Mouse (Mus musculus): ENCODE results near the gene Ctrb1.

The Ctrb1 gene

DNA sequence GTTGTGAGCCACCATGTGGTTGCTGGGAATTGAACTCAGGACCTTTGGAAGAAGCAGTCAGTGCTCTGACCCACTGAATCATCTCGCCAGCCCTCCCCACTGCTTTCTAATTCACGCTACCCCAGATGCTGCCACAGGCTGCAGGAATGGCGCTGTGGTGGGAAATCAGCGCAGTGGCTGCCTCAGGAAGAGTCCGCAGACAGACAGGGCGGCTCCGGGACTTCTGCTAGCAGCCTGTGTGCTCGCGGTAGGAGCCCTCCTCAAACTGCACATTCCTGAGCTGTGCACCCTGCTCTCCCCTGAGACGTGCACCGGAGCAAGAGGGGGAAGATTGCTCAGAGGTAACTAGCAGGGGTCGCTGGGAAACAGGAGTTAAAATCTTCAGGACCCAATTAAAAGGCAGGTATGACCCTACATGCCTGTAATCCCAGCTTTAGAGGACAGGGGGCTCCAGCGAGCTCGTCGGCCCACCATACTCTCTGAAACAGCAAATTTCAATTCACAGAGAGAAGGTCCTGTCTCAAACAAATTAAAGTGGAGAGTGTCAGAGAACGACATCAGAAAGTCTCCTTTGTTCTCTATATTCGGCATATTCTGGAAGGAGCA lies 10.3 kb downstream of the Ctrb1 start:
- no peak for DNase-seq (ENCODE audit: low spot score in 2 of 2)

DNA sequence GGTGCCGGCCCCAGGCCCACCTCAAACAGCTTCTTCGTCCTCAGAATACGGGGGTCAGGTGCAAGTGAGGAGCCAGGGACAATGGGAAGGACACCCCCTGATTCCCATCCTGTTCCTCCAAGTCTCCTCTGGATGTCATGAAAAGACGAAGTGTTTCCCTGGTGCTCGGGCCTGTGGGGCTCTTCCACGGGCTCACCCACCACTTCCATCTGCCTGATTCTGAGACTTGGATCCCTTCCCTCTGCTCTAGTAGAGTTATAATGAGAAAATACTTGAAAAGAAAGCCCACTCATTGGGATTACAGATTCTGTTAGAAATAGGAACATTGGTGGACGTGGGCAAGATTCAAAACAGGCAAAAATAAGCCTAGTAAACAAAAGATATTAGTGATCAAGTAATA lies 12.0 kb downstream of the Ctrb1 start:
- DNase-seq (ENCODE audit: low spot score in 2 of 2) = no peak

DNA sequence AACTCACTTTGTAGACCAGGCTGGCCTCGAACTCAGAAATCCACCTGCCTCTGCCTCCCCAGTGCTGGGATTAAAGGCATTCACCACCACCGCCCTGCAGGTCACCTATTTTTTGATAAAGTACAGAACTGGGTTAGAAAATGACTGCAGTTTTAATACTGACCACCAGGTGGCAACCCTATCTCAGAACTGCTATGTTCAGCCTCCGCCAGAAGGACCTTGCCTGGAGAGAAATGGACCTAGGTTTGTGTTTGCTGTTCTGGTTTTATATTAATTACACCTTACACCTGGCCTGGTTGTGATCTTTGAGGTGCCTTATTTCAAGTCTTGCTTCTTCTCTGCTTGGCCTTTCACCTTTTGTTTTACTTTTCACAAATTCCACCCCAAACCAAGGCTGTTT lies 12.7 kb downstream of the Ctrb1 start:
- DNase-seq (ENCODE audit: low spot score in 2 of 2) = peak in 1 of 2 experiments; percentile 30

DNA sequence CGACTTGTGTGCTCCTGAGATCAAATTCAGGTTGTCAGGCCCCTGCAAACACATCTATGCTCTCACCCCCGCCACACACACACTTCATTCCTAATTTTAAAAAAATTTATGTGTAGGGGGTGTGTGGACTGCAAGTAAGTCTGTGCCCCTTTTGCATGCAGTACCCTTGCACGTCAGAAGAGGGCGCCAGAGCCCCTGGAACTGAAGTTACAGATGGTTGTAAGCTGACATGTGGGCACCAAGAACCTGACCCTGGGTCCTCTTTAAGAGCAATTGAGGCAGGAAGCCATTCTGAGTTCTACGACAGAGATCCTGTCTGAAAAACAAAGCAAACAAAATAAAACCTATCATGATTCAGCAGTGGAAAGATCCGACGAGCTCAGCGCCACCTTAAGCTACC lies 14.6 kb downstream of the Ctrb1 start:
- no peak for DNase-seq (ENCODE audit: low spot score in 2 of 2)

DNA sequence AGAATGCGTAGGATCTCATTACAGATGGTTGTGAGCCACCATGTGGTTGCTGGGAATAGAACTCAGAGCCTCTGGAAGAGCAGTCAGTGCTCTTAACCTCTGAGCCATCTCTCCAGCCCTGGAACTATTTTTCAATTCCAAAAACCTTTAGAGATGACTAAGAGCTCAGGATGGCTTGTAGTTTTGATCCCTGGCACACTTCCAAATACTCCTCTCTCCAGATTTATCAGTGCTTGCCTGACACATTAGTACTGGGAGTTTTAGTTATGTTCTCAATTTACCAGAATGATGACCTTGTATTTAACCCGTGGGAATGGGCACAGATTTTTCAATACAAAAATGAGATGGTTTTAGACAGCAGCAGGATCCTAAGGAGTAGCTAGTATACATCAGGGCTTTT lies 24.1 kb downstream of the Ctrb1 start:
- no peak for DNase-seq (ENCODE audit: low spot score in 2 of 2)

DNA sequence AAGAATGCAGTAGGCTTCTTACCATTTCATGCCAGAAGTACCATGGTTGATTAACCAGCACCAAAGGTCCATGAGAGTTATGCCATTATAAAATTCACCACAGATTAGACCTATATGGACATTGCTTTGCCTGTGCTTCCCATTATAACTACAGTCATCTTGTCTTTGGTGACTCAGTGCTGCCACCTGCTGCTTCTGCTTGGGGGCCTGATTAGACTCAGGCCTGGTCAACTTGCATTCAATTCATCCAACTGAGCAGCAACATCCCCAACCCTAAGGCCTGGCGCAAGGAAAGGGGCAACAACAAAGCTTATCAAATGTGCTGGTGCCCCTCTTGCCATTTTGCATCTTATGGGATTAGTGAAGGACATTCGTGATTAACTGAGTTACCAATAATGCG lies 28.3 kb downstream of the Ctrb1 start:
- peak; percentile 41 to 68 for DNase-seq (ENCODE audit: low spot score in 2 of 2)

DNA sequence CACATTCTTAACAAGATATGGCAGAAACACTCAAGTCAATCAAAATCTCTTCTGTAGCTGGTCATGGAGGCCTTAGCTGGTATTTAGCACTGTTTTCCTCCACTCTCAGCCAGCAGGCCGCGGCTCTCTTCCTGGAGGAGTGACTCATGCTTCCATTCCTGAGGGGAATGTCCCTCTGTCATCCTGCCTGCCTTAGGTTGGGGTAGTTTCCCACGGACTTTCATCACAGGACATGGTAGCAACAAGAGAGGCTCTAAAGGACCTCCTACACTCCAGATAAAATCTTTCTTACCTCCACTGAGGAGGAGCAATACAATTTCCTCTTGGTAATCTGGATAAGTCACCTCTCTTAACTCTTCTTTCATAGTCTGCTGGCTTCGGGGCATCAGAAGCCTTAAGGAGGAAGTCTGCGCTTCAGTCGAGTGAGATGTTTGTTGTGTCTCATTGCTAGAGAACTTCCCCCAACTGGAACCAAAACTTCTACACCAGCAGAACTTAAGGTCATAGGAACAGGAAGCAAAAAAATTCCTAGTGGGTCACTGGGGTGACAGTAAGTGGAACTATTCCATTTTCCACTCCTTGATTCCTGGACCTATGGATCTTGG lies 31.9 kb downstream of the Ctrb1 start:
- DNase-seq (ENCODE audit: low spot score in 2 of 2) = no peak

DNA sequence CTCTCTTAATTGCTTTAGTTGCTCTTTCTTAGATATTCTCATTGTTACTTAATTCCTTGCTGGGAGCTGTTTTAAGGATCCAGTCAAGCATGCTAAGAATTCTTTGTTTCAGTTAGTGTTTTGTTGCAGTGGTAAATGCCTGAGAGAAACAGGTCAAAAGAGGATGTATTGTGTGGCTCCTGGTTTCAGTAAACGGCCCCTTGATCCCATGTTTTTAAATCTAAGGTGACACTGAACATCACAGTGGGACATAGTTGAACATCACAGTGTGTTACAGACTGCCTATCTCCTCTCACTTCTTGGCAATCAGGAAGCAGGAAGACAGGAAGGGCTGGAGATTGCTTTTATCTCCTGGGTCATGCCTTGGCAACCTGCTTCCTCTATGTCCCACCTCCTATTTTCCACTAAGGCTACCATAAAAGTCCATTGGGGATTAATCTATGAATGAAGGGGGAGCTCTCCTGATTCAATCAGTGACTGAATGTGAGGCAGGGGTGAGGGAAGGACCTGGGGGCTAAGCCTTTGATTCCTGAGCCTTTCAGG lies 33.4 kb downstream of the Ctrb1 start:
- DNase-seq (ENCODE audit: low spot score in 2 of 2) = no peak

DNA sequence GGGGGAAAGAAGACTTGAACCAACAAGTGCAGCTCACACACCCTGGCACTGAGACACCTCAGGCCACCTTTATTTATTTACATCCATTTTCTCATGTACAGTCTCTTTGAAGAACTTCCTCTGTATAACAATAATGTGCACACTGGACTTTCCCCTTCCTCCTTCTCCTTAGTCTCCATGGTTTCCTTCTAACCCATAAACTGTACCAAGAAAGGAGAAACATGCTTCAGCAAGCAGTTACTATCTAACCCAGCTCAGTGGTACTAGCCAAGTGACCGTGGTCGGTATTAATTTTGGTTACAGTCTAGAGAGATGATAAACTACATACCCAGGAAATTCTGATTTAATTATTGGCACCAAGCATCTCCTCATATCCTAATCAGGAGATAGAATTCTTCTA lies 37.3 kb downstream of the Ctrb1 start:
- no peak for DNase-seq (ENCODE audit: low spot score in 2 of 2)

DNA sequence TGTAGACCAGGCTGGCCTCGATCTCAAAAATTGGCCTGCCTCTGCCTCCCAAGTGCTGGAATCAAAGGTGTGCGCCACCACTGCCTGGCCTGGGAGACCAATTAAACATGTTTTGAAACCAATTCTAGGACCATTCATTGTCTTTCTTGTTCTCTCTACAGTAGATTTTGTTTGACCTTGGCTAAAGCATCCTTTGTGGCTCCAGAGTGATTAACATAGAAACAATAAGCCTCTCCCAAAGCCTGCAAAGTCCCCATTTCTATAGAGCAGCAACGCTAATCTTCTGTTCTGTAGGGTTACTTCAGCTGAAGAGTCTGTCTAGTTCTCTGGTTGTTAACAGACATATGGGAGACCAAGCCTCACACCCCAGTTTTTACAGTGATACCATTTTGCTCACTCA lies 40.2 kb downstream of the Ctrb1 start:
- no peak for DNase-seq (ENCODE audit: low spot score in 2 of 2)

DNA sequence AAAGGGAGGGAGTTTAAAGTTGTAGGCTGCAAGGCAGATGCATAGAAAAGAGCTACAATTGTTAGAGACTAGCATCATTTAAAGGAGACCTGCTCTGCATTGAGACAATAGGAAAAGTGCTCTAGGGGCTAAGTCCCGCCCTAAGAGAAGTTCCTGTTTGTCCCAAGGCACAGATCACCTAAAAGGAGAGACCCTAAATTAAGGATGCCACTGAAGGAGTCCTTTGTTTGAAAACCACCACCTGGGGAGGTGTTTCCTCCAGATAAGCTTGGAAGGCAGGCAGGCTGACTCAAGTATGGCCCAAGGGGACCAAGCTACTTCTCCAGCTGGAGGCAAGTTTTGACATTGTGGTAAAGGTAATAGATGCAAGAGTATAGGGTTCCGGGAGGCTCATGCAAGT lies 42.0 kb downstream of the Ctrb1 start:
- DNase-seq (ENCODE audit: low spot score in 2 of 2) = no peak

DNA sequence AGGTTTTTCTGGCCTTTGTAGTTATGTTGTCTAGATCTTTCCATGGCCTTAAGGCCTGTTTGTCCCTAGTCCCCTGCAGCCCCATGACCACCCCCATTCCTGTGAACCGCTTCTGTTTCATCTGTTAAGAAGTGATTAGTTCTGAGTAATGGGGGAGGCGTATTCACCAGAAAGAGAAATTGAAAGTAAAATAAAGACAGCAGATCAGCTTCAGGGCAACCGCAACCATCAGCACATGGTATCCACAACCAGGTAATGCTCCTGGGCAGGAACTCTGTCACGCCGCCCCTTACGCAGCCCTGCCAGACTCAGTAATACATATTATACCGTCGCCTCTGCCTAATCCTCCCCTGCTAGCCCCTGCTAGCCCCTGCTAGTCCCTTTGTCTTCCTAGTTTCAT lies 45.1 kb downstream of the Ctrb1 start:
- DNase-seq (ENCODE audit: low spot score in 2 of 2) = no peak

DNA sequence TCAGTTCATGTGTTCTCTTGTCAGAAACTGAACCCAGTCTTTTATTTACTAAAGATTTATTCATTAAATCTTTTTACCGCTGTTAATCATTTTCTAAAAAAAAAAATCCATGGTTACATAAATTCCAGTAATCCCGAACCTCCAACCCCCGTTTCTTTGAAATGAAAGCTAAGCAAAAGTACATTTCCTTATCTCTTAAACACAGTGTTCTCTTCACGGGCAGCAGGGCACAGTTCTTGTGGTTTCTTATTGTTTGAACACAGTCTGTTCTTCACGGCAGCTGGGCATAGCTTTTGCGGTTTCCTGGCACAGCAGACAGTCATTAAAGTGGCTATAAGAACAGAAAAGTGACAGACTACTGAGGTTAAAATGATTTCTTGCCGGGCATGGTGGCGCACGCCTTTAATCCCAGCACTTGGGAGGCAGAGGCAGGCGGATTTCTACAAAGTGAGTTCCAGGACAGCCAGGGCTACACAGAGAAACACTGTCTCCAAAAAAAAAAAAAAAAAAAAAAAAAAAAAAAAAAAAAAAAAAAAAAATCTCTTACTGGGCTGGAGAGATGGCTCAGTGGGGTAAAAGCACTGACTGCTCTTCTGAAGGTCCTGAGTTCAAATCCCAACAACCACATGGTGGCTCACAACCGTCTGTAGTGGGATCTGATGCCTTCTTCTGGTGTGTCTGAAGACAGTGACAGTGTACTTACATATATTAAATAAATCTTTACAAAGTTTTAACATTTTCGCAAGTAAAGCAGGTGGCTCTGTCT lies 46.3 kb downstream of the Ctrb1 start:
- DNase-seq (ENCODE audit: low spot score in 2 of 2) = peak; percentile 20 to 37

DNA sequence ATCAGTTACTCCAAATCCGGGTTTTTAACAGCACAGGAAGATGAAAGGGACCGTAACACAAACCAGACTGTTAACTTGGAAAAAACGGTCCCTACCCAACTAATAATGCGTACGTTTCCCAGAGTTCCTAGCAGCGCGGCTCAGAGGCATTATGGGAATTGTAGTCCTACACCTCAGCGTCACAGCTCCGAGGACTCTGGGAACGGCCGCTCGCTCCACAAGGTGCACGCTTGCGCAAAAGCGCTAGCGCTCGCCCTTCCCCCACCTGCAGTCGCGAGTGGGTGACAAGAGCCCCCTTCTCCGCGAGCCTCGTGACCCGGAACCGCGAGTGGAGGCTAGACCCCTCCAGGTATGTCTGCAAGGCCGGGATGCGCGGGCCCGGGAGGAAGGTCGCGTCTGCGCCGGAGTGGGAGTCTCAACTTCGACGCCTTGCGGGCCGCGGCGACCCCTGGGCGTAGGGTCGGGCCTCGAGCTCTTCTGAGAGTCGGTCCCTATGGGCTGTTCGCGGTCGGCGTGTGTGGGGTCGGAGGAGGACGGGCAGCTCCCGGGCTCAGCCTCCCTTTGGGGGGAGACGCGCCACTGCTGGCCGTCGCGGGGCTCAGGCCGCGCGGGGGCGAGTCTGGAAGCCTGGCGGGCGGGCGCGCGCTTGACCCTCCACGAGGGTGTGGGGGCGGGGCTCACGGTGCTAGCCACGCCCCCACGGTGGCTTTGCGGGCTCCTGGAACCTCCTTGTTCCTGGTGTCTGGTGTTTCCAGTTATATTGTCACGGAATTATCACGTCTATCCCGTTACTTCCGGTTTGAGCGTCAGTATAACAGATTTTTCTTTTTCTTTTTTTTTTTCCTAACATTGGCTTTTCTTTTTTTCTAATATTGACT lies 47.3 kb downstream of the Ctrb1 start, which contains the start of gene Zfp1:
Gene Zfp1, plus strand, starts transcription at position 138 of the 878 bp plus-strand sequence.
- peak; percentile 74 to 77 for DNase-seq (ENCODE audit: low spot score in 2 of 2)

DNA sequence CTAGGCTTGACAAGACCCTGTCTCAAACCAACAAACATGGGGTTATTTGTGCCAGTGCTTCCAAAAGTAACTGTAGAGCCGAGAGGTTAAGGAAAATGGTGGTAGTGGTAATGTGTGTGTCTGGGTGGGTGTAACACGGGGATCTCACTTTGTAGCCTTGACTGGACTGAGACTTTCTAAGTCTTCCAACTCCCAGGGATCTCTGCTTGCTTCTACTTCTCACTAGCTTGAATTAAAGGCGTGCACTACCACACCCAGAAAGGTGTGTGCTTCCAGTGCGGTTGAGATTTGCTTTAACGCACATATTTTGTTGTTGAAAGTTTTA lies 47.9 kb downstream of the Ctrb1 start:
- DNase-seq (ENCODE audit: low spot score in 2 of 2) = no peak

DNA sequence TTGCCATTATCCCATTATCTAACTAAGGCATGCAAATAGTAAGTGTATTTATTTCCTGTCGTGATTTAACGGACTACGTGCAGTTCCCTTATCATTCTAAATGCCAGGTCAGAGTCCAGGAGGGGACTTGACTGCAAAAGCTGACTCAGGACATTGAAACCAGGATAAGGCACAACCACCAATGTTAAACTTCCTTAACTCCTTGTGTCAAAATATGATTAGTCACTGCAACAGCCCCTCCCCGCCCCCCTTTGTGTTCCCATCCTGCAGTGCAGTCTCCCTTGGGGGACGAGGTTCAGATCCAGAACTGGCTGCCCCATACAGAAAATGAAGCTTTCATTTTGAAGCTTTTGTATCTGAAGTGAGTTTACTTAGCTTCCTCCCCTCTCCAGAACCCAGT lies 48.3 kb downstream of the Ctrb1 start:
- DNase-seq (ENCODE audit: low spot score in 2 of 2) = no peak

DNA sequence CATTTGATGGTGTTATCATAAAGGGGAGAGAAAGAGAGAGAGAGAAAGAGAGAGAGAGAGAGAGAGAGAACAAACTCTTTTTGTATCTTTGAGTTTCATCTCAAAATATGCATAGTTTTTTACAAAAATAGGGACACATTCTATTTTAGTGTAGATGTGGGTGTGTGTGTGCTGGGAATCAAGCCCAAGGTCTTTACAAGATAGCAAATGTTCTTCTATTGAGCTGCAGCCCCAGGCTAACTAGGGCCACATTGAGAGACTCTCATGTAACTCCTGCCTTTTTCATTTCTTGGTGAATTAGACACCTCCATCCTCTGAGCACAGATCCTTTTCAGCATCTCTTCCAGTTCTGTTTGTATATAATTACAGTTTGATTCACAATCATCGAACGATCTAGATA lies 49.7 kb downstream of the Ctrb1 start:
- DNase-seq (ENCODE audit: low spot score in 2 of 2) = no peak

DNA sequence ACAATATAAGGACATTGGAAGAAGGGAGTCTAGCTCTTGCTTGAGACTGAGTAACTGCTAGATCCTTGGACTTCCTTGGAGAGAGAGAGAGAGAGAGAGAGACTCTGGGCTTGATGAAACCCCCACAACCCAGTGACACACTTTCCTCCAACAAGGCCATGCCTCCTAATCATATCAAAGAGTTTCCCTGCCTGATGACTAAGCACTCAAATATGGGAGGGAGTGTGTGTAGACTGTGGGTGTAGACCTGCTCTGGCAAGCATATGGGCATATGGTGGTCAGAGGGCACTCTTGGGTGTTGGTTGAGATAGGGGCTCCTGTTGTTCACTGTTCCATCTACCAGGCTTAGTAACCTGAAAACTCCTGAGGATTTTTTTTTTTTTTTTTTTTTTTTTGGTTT lies 52.7 kb downstream of the Ctrb1 start:
- no peak for DNase-seq (ENCODE audit: low spot score in 2 of 2)

All from spleen, postnatal 14 days (tissue).